23 mouse cellular contexts compared by ENCODE assay signal in genomic region chr11:107424176-107424575, GRCm38 (mm10). TPM values are rescaled to one million over a fixed set of nuclear protein-coding genes. Genes with fewer than 3 reads are reported as not detected.
DNase-seq lines count a peak whose midpoint lies in the region; ATAC-seq and TF ChIP-seq lines count a peak whose summit lies in the region.
"Had no signal": no experiment of that assay in that cellular context is flagged by ENCODE, and none has a peak within 500 bp of the region (broad histone marks: within the 10 kb centered on the region; RNA-seq: fewer than 3 reads in every experiment).

No protein-coding gene starts in this region.

- no peak for ATAC-seq in heart, embryonic 13.5 days (ENCODE audit: extremely low read depth, insufficient number of reproducible peaks, low FRiP score, low TSS enrichment)
- ATAC-seq in heart, embryonic 11.5 days (replicated peaks; ENCODE audit: insufficient number of reproducible peaks, low FRiP score, low TSS enrichment): no peak
- ATAC-seq in midbrain, embryonic 14.5 days (ENCODE audit: low FRiP score, low TSS enrichment): no peak
- ATAC-seq: activated CD4-positive, CD25-positive, alpha-beta regulatory T cell, adult 4 months had no signal

- peak overlapping the region; percentile 20 for H3K27ac ChIP-seq in heart, embryonic 13.5 days (replicated peaks)
- H3K27ac ChIP-seq in heart, embryonic 11.5 days (ENCODE audit: low read depth, low read length): no peak overlapping the region
- peak overlapping the region; percentile 43 for H3K27ac ChIP-seq in layer of hippocampus, adult 2 months
- peak overlapping the region; percentile 52; the same call in 1 of the 2 replicates for H3K27ac ChIP-seq in midbrain, embryonic 14.5 days (replicated peaks; ENCODE audit: low read depth, low read length)
- H3K27ac ChIP-seq: embryonic facial prominence, embryonic 15.5 days; kidney, embryonic 15.5 days; left cerebral cortex, adult 2 months; liver, embryonic 13.5 days; stomach, postnatal 0 days had no signal

- no peak for TF ChIP-seq CTCF in layer of hippocampus, adult 2 months (conservative IDR thresholded peaks at IDR 0.05)

- no peak overlapping the region for H3K9ac ChIP-seq in heart, embryonic 13.5 days
- no peak overlapping the region for H3K9ac ChIP-seq in heart, embryonic 11.5 days (ENCODE audit: low read depth, low read length)
- H3K9ac ChIP-seq in midbrain, embryonic 14.5 days (replicated peaks; ENCODE audit: low read length): no peak overlapping the region
- H3K9ac ChIP-seq: embryonic facial prominence, embryonic 15.5 days; kidney, embryonic 15.5 days; liver, embryonic 13.5 days had no signal

- no peak overlapping the region for H3K4me2 ChIP-seq in heart, embryonic 13.5 days
- no peak overlapping the region for H3K4me2 ChIP-seq in heart, embryonic 11.5 days
- no peak overlapping the region for H3K4me2 ChIP-seq in midbrain, embryonic 14.5 days (ENCODE audit: low read length)
- H3K4me2 ChIP-seq: embryonic facial prominence, embryonic 15.5 days; kidney, embryonic 15.5 days; liver, embryonic 13.5 days had no signal

- WGBS in heart, embryonic 13.5 days: 59% methylated on average over 12 of the region's 12 CpGs
- 83% methylated on average over 12 of the region's 12 CpGs for WGBS in heart, embryonic 11.5 days (ENCODE audit: insufficient replicate concordance)
- 75% methylated on average over 12 of the region's 12 CpGs for WGBS in midbrain, embryonic 14.5 days

- H3K27me3 ChIP-seq in heart, embryonic 13.5 days (replicated peaks): no peaks in the 10 kb centered on the region
- no peaks in the 10 kb centered on the region for H3K27me3 ChIP-seq in heart, embryonic 11.5 days (ENCODE audit: control insufficient read depth, insufficient read depth, low read length)
- H3K27me3 ChIP-seq in midbrain, embryonic 14.5 days (ENCODE audit: control insufficient read depth, insufficient read depth, low read length): no peaks in the 10 kb centered on the region
- H3K27me3 ChIP-seq: CH12.LX; embryonic facial prominence, embryonic 15.5 days; kidney, embryonic 15.5 days; liver, embryonic 13.5 days had no signal

- no peak overlapping the region for H3K4me3 ChIP-seq in heart, embryonic 13.5 days
- H3K4me3 ChIP-seq in heart, embryonic 11.5 days (ENCODE audit: low read depth, low read length): no peak overlapping the region
- no peak overlapping the region for H3K4me3 ChIP-seq in layer of hippocampus, adult 2 months
- no peak overlapping the region for H3K4me3 ChIP-seq in midbrain, embryonic 14.5 days (replicated peaks; ENCODE audit: low read depth, low read length)
- H3K4me3 ChIP-seq: embryonic facial prominence, embryonic 15.5 days; kidney, embryonic 15.5 days; left cerebral cortex, adult 2 months; liver, embryonic 13.5 days had no signal

- H3K4me1 ChIP-seq in heart, embryonic 13.5 days: peaks cover 19% of the 10 kb centered on the region
- peaks cover 6% of the 10 kb centered on the region for H3K4me1 ChIP-seq in heart, embryonic 11.5 days (ENCODE audit: control insufficient read depth, insufficient read depth, low read length)
- H3K4me1 ChIP-seq in midbrain, embryonic 14.5 days (ENCODE audit: control insufficient read depth, insufficient read depth, low read length): no peaks in the 10 kb centered on the region

- DNase-seq in layer of hippocampus, adult 2 months (ENCODE audit: low spot score in 2 of 2): no peak
- no peak for DNase-seq in layer of hippocampus, adult 9-11 months
- DNase-seq in brain, adult 2 months (ENCODE audit: low read depth, low spot score): peak; percentile 50
- peak; percentile 40 for DNase-seq in midbrain, embryonic 14.5 days
- DNase-seq in urinary bladder, adult 18-20 months (ENCODE audit: low spot score in 2 of 2): no peak
- no peak for DNase-seq in cerebellum, adult 11 months
- DNase-seq: adrenal gland, adult 8-10 months; B cell, adult 2 months; cerebellum, adult 9-10 months; kidney, adult 11 months; kidney, postnatal 4 days; liver, embryonic 13.5 days; lung, adult 2 months; lung, postnatal 14 days; thymus, adult 2 months had no signal

- no peaks in the 10 kb centered on the region for H3K9me3 ChIP-seq in heart, embryonic 13.5 days
- 0 out of 2 replicates have a peak, but pooled peaks cover 3% of the 10 kb centered on the region for H3K9me3 ChIP-seq in heart, embryonic 11.5 days (replicated peaks; ENCODE audit: control insufficient read depth, low read length)
- H3K9me3 ChIP-seq in midbrain, embryonic 14.5 days (ENCODE audit: control insufficient read depth, low read length): no peaks in the 10 kb centered on the region
- H3K9me3 ChIP-seq: embryonic facial prominence, embryonic 15.5 days; kidney, embryonic 15.5 days; liver, embryonic 13.5 days had no signal

- no peaks in the 10 kb centered on the region for H3K36me3 ChIP-seq in heart, embryonic 13.5 days
- no peaks in the 10 kb centered on the region for H3K36me3 ChIP-seq in heart, embryonic 11.5 days (ENCODE audit: control insufficient read depth, insufficient read depth, low read length)
- no peaks in the 10 kb centered on the region for H3K36me3 ChIP-seq in midbrain, embryonic 14.5 days (ENCODE audit: control insufficient read depth, insufficient read depth, low read length)
- H3K36me3 ChIP-seq: embryonic facial prominence, embryonic 15.5 days; kidney, embryonic 15.5 days had no signal

RNA-seq across cellular contexts. Expression of gene Pitpnc1, which starts 46.3 kb away (rescaled TPM):
- polyA plus RNA-seq in heart, embryonic 13.5 days (2015; fragmentation: Nextera tagmentation; extraction: Ambion mirVana): 9.3 and 9.9 TPM in 2 replicates
- 9.7 and 10.9 TPM in 2 replicates for polyA plus RNA-seq in heart, embryonic 11.5 days (2014; fragmentation: Nextera tagmentation; extraction: Ambion mirVana)
- total RNA-seq in layer of hippocampus, adult 2 months (2021): 10 to 100 TPM; 54.3 to 60.0 TPM
- polyA plus RNA-seq in midbrain, embryonic 14.5 days (2014; fragmentation: Nextera tagmentation; extraction: Ambion mirVana): 32.8 and 42.1 TPM in 2 replicates

RNA-seq across cellular contexts. Expression of gene Psmd12, which starts 55.1 kb away (rescaled TPM):
- 130 and 144 TPM in 2 replicates for polyA plus RNA-seq in heart, embryonic 13.5 days (2015; fragmentation: Nextera tagmentation; extraction: Ambion mirVana)
- 178 and 179 TPM in 2 replicates for polyA plus RNA-seq in heart, embryonic 11.5 days (2014; fragmentation: Nextera tagmentation; extraction: Ambion mirVana)
- 10 to 100 TPM; 65.9 to 69.3 TPM for total RNA-seq in layer of hippocampus, adult 2 months (2021)
- 143 and 177 TPM in 2 replicates for polyA plus RNA-seq in midbrain, embryonic 14.5 days (2014; fragmentation: Nextera tagmentation; extraction: Ambion mirVana)

Comparison
In these comparisons a context has a peak if more than half of its experiments do, and no peak if none do; other contexts are left out.
1. DNase-seq: peak in brain, adult 2 months (single experiment) and midbrain, embryonic 14.5 days (single experiment); none in layer of hippocampus, adult 2 months (0 of 2), layer of hippocampus, adult 9-11 months (single experiment), urinary bladder, adult 18-20 months (0 of 2) and cerebellum, adult 11 months (single experiment).